In the genomic region with DNA sequence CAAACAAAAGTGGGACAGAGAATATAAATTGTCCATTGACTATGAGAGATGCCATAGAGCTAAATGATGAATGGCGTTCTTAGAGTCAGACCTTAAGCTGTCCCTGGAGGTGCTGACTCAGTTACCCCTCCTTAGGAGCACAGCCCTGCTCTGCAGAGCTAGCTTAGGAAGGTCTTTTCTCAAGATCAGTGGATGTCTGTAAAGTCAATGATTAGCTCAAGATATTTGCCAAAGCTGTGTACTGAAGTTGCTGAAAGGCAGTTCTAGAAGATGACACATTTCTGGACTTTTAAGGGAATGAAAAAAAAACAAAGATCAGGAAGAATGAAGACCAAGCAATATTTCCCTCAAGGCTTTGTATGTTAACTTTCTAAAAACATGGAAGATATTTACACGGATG, we compare ENCODE assay signal across 16 mouse cellular contexts.
"Had no signal": no experiment of that assay in that cellular context is flagged by ENCODE, and none has a peak within 500 bp of the region (broad histone marks: within the 10 kb centered on the region; RNA-seq: fewer than 3 reads in every experiment).

No protein-coding gene starts in this region.

- H3K27ac ChIP-seq: midbrain, embryonic 10.5 days; midbrain, embryonic 12.5 days; neural tube, embryonic 12.5 days; stomach, embryonic 15.5 days; stomach, postnatal 0 days had no signal

- H3K4me2 ChIP-seq: lung, embryonic 14.5 days; midbrain, embryonic 12.5 days; neural tube, embryonic 12.5 days; stomach, embryonic 15.5 days had no signal

- H3K4me1 ChIP-seq: midbrain, embryonic 10.5 days; midbrain, embryonic 12.5 days; neural tube, embryonic 12.5 days; stomach, embryonic 15.5 days had no signal

- H3K36me3 ChIP-seq: midbrain, embryonic 10.5 days; midbrain, embryonic 12.5 days; neural tube, embryonic 12.5 days; stomach, embryonic 15.5 days had no signal

- H3K27me3 ChIP-seq: midbrain, embryonic 12.5 days; neural tube, embryonic 12.5 days; stomach, embryonic 15.5 days had no signal

- H3K4me3 ChIP-seq: midbrain, embryonic 10.5 days; midbrain, embryonic 12.5 days; myocyte; neural tube, embryonic 12.5 days; stomach, embryonic 15.5 days had no signal

- ATAC-seq: midbrain, embryonic 16.5 days had no signal

- H3K9me3 ChIP-seq: midbrain, embryonic 10.5 days; midbrain, embryonic 12.5 days; neural tube, embryonic 12.5 days; stomach, embryonic 15.5 days had no signal

- DNase-seq: lung, adult 18-20 months; lung, embryonic 14.5 days; lung, postnatal 10 days; lung, postnatal 4 days; midbrain, embryonic 14.5 days; right cerebral cortex, postnatal 14 days; thymus, adult 2 months; thymus, postnatal 25 days; thymus, postnatal 4 days had no signal

- H3K9ac ChIP-seq: lung, embryonic 14.5 days; midbrain, embryonic 12.5 days; neural tube, embryonic 12.5 days; stomach, embryonic 15.5 days had no signal
